Mouse (Mus musculus): ENCODE data around the gene Klrc2.
"Not testable (repeated sequence)": the region's sequence is repeated elsewhere in the genome, so short reads cannot be mapped to it uniquely, and the experiment has no call there.

The Klrc2 gene

GRCm38 (mm10) chr6:129660589-129660988, at the start of gene Klrc2:
TSS of gene Klrc2 (minus strand) at chr6:129660689.
- not testable (repeated sequence) for DNase-seq

DNA sequence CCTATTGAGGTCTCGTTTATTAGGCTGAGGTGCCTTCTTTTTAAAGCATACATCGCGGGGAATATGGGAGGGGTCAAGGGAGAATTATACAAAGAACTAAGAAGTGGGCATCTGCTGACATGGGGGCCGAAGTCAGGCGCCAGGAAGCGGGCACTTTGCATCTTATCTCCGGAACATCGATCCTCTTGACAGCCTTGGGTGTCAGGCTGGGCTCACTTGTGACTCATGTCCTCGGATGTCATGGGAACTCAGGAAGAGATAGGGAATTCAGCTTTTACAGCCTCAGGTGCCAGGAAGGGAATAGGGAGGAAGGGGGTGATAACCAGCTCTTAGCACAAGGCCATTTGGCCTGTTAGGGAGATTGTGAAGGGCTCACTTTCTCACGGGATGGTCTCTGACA, 30.9 kb upstream of the Klrc2 start:
- not testable (repeated sequence) for DNase-seq

DNA sequence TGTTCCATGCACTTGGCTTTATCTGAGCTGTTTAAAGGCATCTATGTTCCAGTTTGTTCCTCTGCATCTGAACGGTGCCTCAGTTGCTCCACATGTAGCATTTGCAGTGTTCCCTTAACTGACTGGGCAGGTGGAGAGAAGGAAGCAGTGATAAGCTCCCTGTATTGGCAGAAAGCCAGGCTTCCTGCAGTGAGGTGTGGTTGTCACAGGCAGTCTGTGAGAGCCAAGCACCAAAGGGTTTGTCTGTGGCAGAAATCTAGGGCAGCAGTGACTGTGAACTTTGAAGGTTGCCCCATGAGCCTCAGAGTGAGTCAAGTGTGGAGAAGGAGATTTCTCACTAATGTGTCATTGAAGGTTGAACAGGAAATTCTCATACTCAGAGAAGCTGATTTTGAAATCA, 19.9 kb upstream of the Klrc2 start:
- DNase-seq: peak; percentile 1

- DNase-seq: no peak
Measured at GRCm38 (mm10) chr6:129678873-129679272, 18.4 kb upstream of the Klrc2 start, which contains the start of gene Klrc1. TSS of gene Klrc1 (minus strand) at chr6:129678973.

GRCm38 (mm10) chr6:129661301-129661700, 812 bp upstream of the Klrc2 start:
- DNase-seq: not testable (repeated sequence)

DNA sequence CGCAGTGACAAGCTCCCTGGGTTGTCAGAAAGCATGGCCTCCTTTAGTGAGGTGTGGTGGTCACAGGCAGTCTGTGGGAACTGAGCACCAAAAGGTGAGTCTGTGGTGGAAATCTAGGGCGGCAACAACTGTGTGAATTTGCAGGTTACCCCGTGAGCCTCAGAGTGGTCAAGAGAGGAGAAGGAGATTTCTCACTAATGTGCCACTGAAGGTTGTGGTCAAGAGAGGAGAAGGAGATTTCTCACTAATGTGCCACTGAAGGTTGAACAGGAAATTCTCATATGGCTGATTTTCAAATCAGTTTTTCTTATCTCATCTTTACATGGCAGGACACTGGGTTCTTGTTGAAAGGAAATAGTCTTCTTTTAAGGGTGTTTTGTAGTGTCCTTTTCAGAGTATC, 16.4 kb downstream of the Klrc2 start:
- DNase-seq: not testable (repeated sequence)

- not testable (repeated sequence) for DNase-seq
Measured at GRCm38 (mm10) chr6:129643237-129643636, 17.3 kb downstream of the Klrc2 start, which contains the start of gene Klrc3. TSS of gene Klrc3 (minus strand) at chr6:129643337.

- not testable (repeated sequence) for DNase-seq
Measured at GRCm38 (mm10) chr6:129631046-129631445, 29.4 kb downstream of the Klrc2 start.

- DNase-seq: no peak
Measured at GRCm38 (mm10) chr6:129623735-129624134, 36.8 kb downstream of the Klrc2 start, which contains the start of gene Klrk1. TSS of gene Klrk1 (minus strand) at chr6:129623864.

DNA sequence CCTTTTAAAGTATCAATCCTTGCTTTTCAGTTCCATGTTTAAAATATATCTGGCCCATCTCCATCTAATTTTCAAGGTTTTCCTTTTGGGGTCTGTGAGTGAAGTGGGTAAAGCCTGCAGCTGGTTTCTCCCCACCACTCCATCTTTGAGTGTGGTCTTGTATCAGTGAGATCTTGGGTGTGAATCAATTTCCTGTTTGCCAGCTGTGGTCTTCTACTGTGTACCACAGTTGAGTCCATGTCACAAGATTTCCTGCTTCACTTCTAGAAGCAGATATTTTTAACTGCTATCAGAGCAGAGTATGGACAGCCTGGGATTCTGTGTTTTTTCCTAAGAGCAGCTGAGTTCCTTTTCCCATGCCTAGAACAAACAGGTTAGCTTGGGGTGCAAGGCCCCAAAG, 52.1 kb downstream of the Klrc2 start:
- no peak for DNase-seq
